Mouse (Mus musculus) cortical plate, adult 2 months (tissue): ENCODE data around the gene Foxn3.

Experiments used
- CTCF ChIP-seq: fragments of 200-500 bp; IDR thresholded peaks from 2 replicates; pipeline ENCODE4 v1.5.1; 2011; ENCODE audit warnings: mild to moderate bottlenecking, control low read depth, low read length; ENCODE audit not compliant: insufficient read depth; ENCODE audit errors: extremely low read depth
- POLR2A ChIP-seq: fragments of 200-500 bp; IDR thresholded peaks from 2 replicates; pipeline ENCODE4 v1.6.1; 2011; ENCODE audit warnings: mild to moderate bottlenecking, low read length, control low read depth; ENCODE audit not compliant: insufficient read depth; ENCODE audit errors: extremely low read depth

- TF ChIP-seq CTCF (no peak), POLR2A (no peak)
These were observed 323.6 kb downstream of the Foxn3 start for GRCm38 (mm10) chr12:99239735-99240134.
